Mouse (Mus musculus) MEL (cell line): ENCODE data around the gene Fam229b. TPM values are rescaled to one million over a fixed set of nuclear protein-coding genes. Genes with fewer than 3 reads are reported as not detected.

Experiments used
- DNase-seq: peaks from one replicate; pipeline ENCODE4 v3.0.0; 2011; ENCODE audit warnings: low read depth, low spot score
- H3K27ac ChIP-seq: 2 replicates; pipeline ENCODE4 v1.5.1; 2012; ENCODE audit warnings: low read depth, mild to moderate bottlenecking, control low read depth, low read length, moderate library complexity; ENCODE audit not compliant: control insufficient read depth
- H3K27me3 ChIP-seq, 2 experiments: fragments of 150-350 bp in 1 of 2; sonication (generic) in 1 of 2; 2 replicates each; pipeline ENCODE4 v1.6.1; 2012; ENCODE audit warnings: low read length in 2 of 2, mild to moderate bottlenecking in 2 of 2, improper control_type of control experiment in 1 of 2, moderate library complexity in 1 of 2; ENCODE audit not compliant: insufficient read depth in 2 of 2, control insufficient read depth in 1 of 2
- H3K36me3 ChIP-seq, 2 experiments: 2 replicates each; pipeline ENCODE4 v1.6.1; 2012 to 2014; ENCODE audit warnings: low read length in 2 of 2, improper control_type of control experiment in 1 of 2, inconsistent platforms in 1 of 2, mild to moderate bottlenecking in 1 of 2; ENCODE audit not compliant: insufficient read depth in 2 of 2, control insufficient read depth in 1 of 2
- H3K4me1 ChIP-seq, 2 experiments: fragments of 150-350 bp in 1 of 2; sonication (generic) in 1 of 2; 2 replicates each; pipeline ENCODE4 v1.6.1; 2012; ENCODE audit warnings: low read length in 2 of 2, improper control_type of control experiment in 1 of 2, mild to moderate bottlenecking in 1 of 2; ENCODE audit not compliant: insufficient read depth in 2 of 2, control insufficient read depth in 1 of 2
- H3K4me3 ChIP-seq, 2 experiments: fragments of 150-350 bp in 1 of 2; sonication (generic) in 1 of 2; 2 replicates each; pipeline ENCODE4 v1.5.1; 2012; ENCODE audit warnings: low read depth in 2 of 2, low read length in 2 of 2, mild to moderate bottlenecking in 2 of 2, moderate library complexity in 2 of 2, control low read depth in 1 of 2, improper control_type of control experiment in 1 of 2; ENCODE audit not compliant: control insufficient read depth in 1 of 2, insufficient read depth in 1 of 2
- H3K79me2 ChIP-seq: 2 replicates; pipeline ENCODE4 v1.6.1; 2012; ENCODE audit warnings: mild to moderate bottlenecking, low read length, moderate library complexity; ENCODE audit not compliant: control insufficient read depth, poor library complexity, insufficient read depth
- H3K9ac ChIP-seq: 2 replicates; pipeline ENCODE4 v1.6.1; 2012; ENCODE audit warnings: low read depth, mild to moderate bottlenecking, control low read depth, low read length, moderate library complexity; ENCODE audit not compliant: control insufficient read depth, poor library complexity, severe bottlenecking
- H3K9me3 ChIP-seq: fragments of 150-350 bp; sonication (generic); replicated peaks from 2 replicates; pipeline ENCODE4 v1.6.1; 2012; ENCODE audit warnings: mild to moderate bottlenecking, low read length, improper control_type of control experiment, moderate library complexity; ENCODE audit not compliant: insufficient read depth
- CHD1 ChIP-seq: IDR thresholded peaks from 2 replicates; pipeline ENCODE4 v1.6.1; 2012; ENCODE audit warnings: low read depth, mild to moderate bottlenecking, inconsistent platforms, low read length, improper control_type of control experiment
- CHD2 ChIP-seq: IDR thresholded peaks from 2 replicates; pipeline ENCODE4 v1.6.1; 2011; ENCODE audit warnings: low read length, improper control_type of control experiment
- CTCF ChIP-seq, 3 experiments: IDR thresholded peaks in 2 of 3; conservative IDR thresholded peaks in 1 of 3; 2 replicates each; pipeline ENCODE4 v1.5.1; 2011 to 2012; ENCODE audit warnings: low read length in 3 of 3, low read depth in 2 of 3, mild to moderate bottlenecking in 2 of 3, improper control_type of control experiment in 1 of 3, inconsistent platforms in 1 of 3, mixed read lengths in 1 of 3, moderate library complexity in 1 of 3; ENCODE audit not compliant: control insufficient read depth in 1 of 3, insufficient read depth in 1 of 3, poor library complexity in 1 of 3, severe bottlenecking in 1 of 3
- GABPA ChIP-seq: IDR thresholded peaks from 2 replicates; pipeline ENCODE4 v1.6.1; 2012; ENCODE audit warnings: low read depth, mild to moderate bottlenecking, inconsistent platforms, low read length, improper control_type of control experiment, moderate library complexity
- JUND ChIP-seq: IDR thresholded peaks from 2 replicates; pipeline ENCODE4 v1.6.1; 2011; ENCODE audit warnings: low read depth, mild to moderate bottlenecking, improper control_type of control experiment, low read length
- KAT2A ChIP-seq: conservative IDR thresholded peaks from 2 replicates; pipeline ENCODE4 v1.6.1; 2012; ENCODE audit warnings: low read depth, low read length, improper control_type of control experiment, inconsistent platforms
- MAFK ChIP-seq: IDR thresholded peaks from 2 replicates; pipeline ENCODE4 v1.6.1; 2011; ENCODE audit warnings: low read depth, mild to moderate bottlenecking, low read length, improper control_type of control experiment, borderline replicate concordance
- NRF1 ChIP-seq: IDR thresholded peaks from 2 replicates; pipeline ENCODE4 v1.6.1; 2014; ENCODE audit warnings: low read depth, mild to moderate bottlenecking, inconsistent platforms, low read length, improper control_type of control experiment, moderate library complexity; ENCODE audit not compliant: poor library complexity, insufficient read depth, severe bottlenecking
- SIN3A ChIP-seq: IDR thresholded peaks from 2 replicates; pipeline ENCODE4 v1.6.1; 2012; ENCODE audit warnings: low read length, improper control_type of control experiment, inconsistent platforms
- SMC3 ChIP-seq: IDR thresholded peaks from 2 replicates; pipeline ENCODE4 v1.6.1; 2011; ENCODE audit warnings: low read depth, low read length, improper control_type of control experiment
- UBTF ChIP-seq: IDR thresholded peaks from 2 replicates; pipeline ENCODE4 v1.6.1; 2012; ENCODE audit warnings: low read depth, mild to moderate bottlenecking, inconsistent platforms, low read length, improper control_type of control experiment, moderate library complexity, borderline replicate concordance; ENCODE audit not compliant: insufficient read depth
- ZC3H11A ChIP-seq: IDR thresholded peaks from 2 replicates; pipeline ENCODE4 v1.6.1; 2012; ENCODE audit warnings: low read depth, mild to moderate bottlenecking, inconsistent platforms, low read length, improper control_type of control experiment
- ZMIZ1 ChIP-seq: IDR thresholded peaks from 2 replicates; pipeline ENCODE4 v1.6.1; 2012; ENCODE audit warnings: low read depth, mild to moderate bottlenecking, inconsistent platforms, low read length, improper control_type of control experiment, moderate library complexity
- polyA plus RNA-seq, 2 experiments: library from polyadenylated mRNA; stranded (reverse) in 1 of 2; unstranded in 1 of 2; fragments of >175 nt in 1 of 2; fragments of >200 nt in 1 of 2; gene quantifications; 2 replicates each; pipeline versions ENCODE4 v1.2.1 to v1.2.4; 2012; ENCODE audit warnings: low replicate concordance in 2 of 2, low read depth in 1 of 2; ENCODE audit not compliant: insufficient read length in 2 of 2, insufficient read depth in 1 of 2, missing spikeins in 1 of 2
- total RNA-seq: library from RNA; depleted of rRNA; stranded (reverse); fragments of 300-350 nt; gene quantifications from 2 replicates; pipeline ENCODE4 v1.2.3, GENCODE M21; 2012

The Fam229b gene
- total and polyA plus RNA-seq, 3 experiments: 1.2 to 1.5 TPM; not detected in 1

GRCm38 (mm10) chr10:39108837-39109488 is 24.8 kb downstream of the Fam229b start:
- DNase-seq: no peak
- Histone ChIP-seq H3K27me3 (no peaks in the 10 kb centered on the region), H3K4me3 (no peak overlapping the region), H3K9ac (no peak overlapping the region), H3K79me2 (no peaks in the 10 kb centered on the region), H3K9me3 (no peaks in the 10 kb centered on the region), H3K4me1 (no peaks in the 10 kb centered on the region), H3K36me3 (no peaks in the 10 kb centered on the region), H3K27ac (no peak overlapping the region)
- TF ChIP-seq CHD2: no peak
- no peak for TF ChIP-seq UBTF
- no peak for TF ChIP-seq ZMIZ1
- TF ChIP-seq KAT2A: no peak
- TF ChIP-seq CHD1: no peak
- TF ChIP-seq ZC3H11A: no peak
- no peak for TF ChIP-seq CTCF (IDR thresholded peaks at IDR 0.05 in 2 of 3, conservative IDR thresholded peaks at IDR 0.05 in 1 of 3; ENCODE audit: control insufficient read depth in 1 of 3, insufficient read depth in 1 of 3, low read depth in 2 of 3, low read length in 3 of 3, poor library complexity in 1 of 3, severe bottlenecking in 1 of 3)
- no peak for TF ChIP-seq SIN3A
- no peak for TF ChIP-seq NRF1
- no peak for TF ChIP-seq GABPA
- no peak for TF ChIP-seq MAFK

DNA sequence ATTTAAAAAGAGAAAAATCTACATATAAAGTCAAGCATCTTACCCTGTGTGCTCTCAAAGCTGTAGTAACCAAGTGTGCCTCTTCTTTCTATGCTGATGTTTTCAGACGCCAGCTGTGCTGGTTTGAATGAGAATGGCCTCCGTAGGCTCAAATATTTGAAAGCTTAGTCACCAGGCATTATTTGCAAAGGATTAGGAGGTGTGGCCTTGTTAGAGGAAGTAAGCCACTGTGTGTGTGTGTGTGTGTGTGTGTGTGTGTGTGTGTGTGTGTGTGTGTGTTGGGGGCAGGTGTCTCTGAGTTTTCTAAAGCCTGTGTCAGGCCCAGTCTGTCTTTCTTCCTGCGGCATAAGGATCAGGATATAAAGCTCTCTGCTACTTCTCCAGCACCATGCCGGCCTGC is 26.8 kb downstream of the Fam229b start:
- H3K4me3 ChIP-seq: no peak overlapping the region
- no peak overlapping the region for H3K27ac ChIP-seq
- no peak for DNase-seq
- no peak overlapping the region for H3K9ac ChIP-seq
- H3K27me3 ChIP-seq: no peaks in the 10 kb centered on the region
- TF ChIP-seq SMC3 (no peak), JUND (no peak)
- no peaks in the 10 kb centered on the region for H3K36me3 ChIP-seq
- no peaks in the 10 kb centered on the region for H3K4me1 ChIP-seq
- H3K9me3 ChIP-seq: no peaks in the 10 kb centered on the region
- H3K79me2 ChIP-seq: no peaks in the 10 kb centered on the region

GRCm38 (mm10) chr10:39106413-39106812 is 27.3 kb downstream of the Fam229b start:
- H3K79me2 ChIP-seq: no peaks in the 10 kb centered on the region
- H3K27ac ChIP-seq: no peak overlapping the region
- H3K4me1 ChIP-seq: no peaks in the 10 kb centered on the region
- no peaks in the 10 kb centered on the region for H3K27me3 ChIP-seq
- H3K9ac ChIP-seq: no peak overlapping the region
- DNase-seq: no peak
- TF ChIP-seq JUND: no peak
- no peaks in the 10 kb centered on the region for H3K9me3 ChIP-seq
- no peak overlapping the region for H3K4me3 ChIP-seq
- H3K36me3 ChIP-seq: no peaks in the 10 kb centered on the region
